Mouse (Mus musculus): Measurements from ENCODE around the gene Ppp1r12a. TPM values are rescaled to one million over a fixed set of nuclear protein-coding genes. Genes with fewer than 3 reads are reported as not detected.

Ppp1r12a gene
- total and polyA plus RNA-seq, 2 experiments from 2014 or later: 52.0 to 52.3 TPM

DNA sequence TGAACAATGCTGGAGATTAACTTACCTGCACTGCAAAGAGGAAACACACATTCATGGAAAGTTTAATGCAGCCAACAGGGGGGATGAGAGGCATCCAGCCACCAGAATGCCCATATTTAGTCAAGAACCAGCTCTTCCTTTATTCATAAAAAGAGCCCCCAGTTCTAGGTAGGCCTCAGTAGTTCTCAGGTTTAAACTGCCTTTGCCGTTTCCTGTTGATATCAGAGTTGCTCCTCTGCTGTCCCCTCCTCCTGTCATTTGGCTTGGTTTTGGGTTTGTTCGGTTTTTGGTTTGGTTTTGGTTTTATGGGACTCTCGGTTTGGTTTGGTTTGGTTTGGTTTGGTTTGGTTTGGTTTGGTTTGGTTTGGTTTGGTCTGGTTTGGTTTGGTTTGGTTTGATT lies 32.8 kb upstream of the Ppp1r12a start:
- H3K4me3 ChIP-seq (ENCODE audit: low read length): no peak overlapping the region
- WGBS: 95% methylated on average over 3 of the region's 3 CpGs
- H3K9ac ChIP-seq (replicated peaks; ENCODE audit: low read length): no peak overlapping the region
- no peak overlapping the region for H3K27ac ChIP-seq
- no peak overlapping the region for H3K4me2 ChIP-seq (ENCODE audit: low read depth, low read length)
- H3K27me3 ChIP-seq (ENCODE audit: insufficient read depth, low read length): no peaks in the 10 kb centered on the region
- no peak for TF ChIP-seq CTCF (IDR thresholded peaks at IDR 0.05; ENCODE audit: low read depth)
- no peak for ATAC-seq
- H3K4me1 ChIP-seq (ENCODE audit: insufficient read depth, low read length): no peaks in the 10 kb centered on the region
- no peaks in the 10 kb centered on the region for H3K36me3 ChIP-seq (ENCODE audit: insufficient read depth, low read length)
- H3K9me3 ChIP-seq (ENCODE audit: low read length): no peaks in the 10 kb centered on the region
- no peak for DNase-seq (ENCODE audit: low spot score)

DNA sequence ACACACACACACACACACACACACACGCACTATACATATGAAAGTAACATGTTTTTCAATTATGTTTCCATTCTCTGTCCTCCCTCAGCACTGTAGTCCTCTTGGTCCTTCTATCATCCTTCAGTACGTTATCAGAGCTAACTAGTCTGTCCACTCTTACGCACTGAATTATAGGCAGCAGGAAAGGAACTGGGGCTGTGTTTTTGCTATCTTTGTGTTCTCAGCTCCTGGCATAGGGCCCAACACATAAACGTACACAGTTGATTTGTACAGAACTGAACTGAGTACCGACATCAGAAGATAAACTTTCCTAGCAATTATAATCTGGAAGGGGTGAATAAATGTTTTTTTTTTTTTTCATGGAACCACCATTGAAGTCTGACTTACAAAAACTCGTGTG lies 30.1 kb upstream of the Ppp1r12a start:
- H3K36me3 ChIP-seq (ENCODE audit: insufficient read depth, low read length): no peaks in the 10 kb centered on the region
- no peak overlapping the region for H3K27ac ChIP-seq
- no peak overlapping the region for H3K4me3 ChIP-seq (ENCODE audit: low read length)
- H3K9ac ChIP-seq (replicated peaks; ENCODE audit: low read length): no peak overlapping the region
- no peaks in the 10 kb centered on the region for H3K27me3 ChIP-seq (ENCODE audit: insufficient read depth, low read length)
- 69% methylated on average over 6 of the region's 6 CpGs for WGBS
- no peak for ATAC-seq
- TF ChIP-seq CTCF (IDR thresholded peaks at IDR 0.05; ENCODE audit: low read depth): no peak
- no peaks in the 10 kb centered on the region for H3K9me3 ChIP-seq (ENCODE audit: low read length)
- H3K4me1 ChIP-seq (ENCODE audit: insufficient read depth, low read length): no peaks in the 10 kb centered on the region
- H3K4me2 ChIP-seq (ENCODE audit: low read depth, low read length): no peak overlapping the region
- DNase-seq (ENCODE audit: low spot score): no peak

DNA sequence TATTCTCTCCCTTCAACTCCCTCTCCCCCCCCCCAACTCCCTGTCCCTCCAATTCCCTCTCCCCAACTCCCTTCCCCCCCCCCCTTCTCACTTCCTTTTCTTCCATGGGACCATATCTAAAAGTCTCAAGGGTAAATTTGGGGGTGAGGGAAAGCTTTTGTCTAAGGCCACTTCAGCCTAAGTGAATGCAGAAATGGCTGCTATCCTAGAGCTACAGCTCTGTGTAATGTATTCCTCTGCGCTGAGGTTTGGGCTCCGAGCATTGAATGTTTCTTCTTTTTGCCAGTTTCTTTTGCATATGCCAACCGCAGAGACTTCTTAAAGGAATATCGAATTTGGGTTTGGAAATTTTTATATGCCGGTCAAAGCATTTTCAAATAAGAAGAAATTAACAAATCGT lies 28.7 kb upstream of the Ppp1r12a start:
- 70% methylated on average over 6 of the region's 6 CpGs for WGBS
- Histone ChIP-seq H3K4me2 (ENCODE audit: low read depth, low read length) (peak overlapping the region; percentile 16; the same call in 1 of the 2 replicates), H3K27ac (peak overlapping the region; percentile 65), H3K36me3 (ENCODE audit: insufficient read depth, low read length) (no peaks in the 10 kb centered on the region), H3K4me3 (ENCODE audit: low read length) (no peak overlapping the region), H3K9ac (replicated peaks; ENCODE audit: low read length) (no peak overlapping the region), H3K4me1 (ENCODE audit: insufficient read depth, low read length) (no peaks in the 10 kb centered on the region), H3K27me3 (ENCODE audit: insufficient read depth, low read length) (no peaks in the 10 kb centered on the region), H3K9me3 (ENCODE audit: low read length) (no peaks in the 10 kb centered on the region)
- TF ChIP-seq CTCF (IDR thresholded peaks at IDR 0.05; ENCODE audit: low read depth): no peak
- peak; percentile 33 for DNase-seq (ENCODE audit: low spot score)
- peak; percentile 81 for ATAC-seq

DNA sequence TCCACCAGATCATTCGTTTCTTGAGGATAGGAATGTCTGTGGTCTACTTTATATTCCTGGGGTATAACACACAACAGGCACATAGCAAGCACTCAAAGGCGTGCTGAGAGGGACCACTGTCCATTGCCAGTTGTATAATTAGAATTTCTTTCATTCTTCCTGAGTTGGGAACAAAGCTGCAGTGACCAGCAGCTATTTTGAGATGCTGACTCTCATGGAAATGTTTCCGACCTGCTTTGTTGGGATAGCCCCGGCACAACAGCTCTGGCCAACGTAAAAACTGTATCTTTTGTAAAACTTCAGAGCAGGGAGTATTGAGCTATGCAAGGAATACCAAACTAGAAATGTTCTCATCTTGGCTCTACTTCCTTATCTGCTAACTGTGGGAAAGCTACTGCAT lies 28.2 kb upstream of the Ppp1r12a start:
- Histone ChIP-seq H3K9me3 (ENCODE audit: low read length) (no peaks in the 10 kb centered on the region), H3K4me2 (ENCODE audit: low read depth, low read length) (peak overlapping the region; percentile 16; the same call in 1 of the 2 replicates), H3K4me1 (ENCODE audit: insufficient read depth, low read length) (no peaks in the 10 kb centered on the region), H3K27me3 (ENCODE audit: insufficient read depth, low read length) (no peaks in the 10 kb centered on the region), H3K4me3 (ENCODE audit: low read length) (no peak overlapping the region), H3K9ac (replicated peaks; ENCODE audit: low read length) (no peak overlapping the region; the same call in 1 of the 2 replicates), H3K27ac (peak overlapping the region; percentile 65), H3K36me3 (ENCODE audit: insufficient read depth, low read length) (no peaks in the 10 kb centered on the region)
- peak; percentile 92 for ATAC-seq
- WGBS: 43% methylated on average over 5 of the region's 5 CpGs
- DNase-seq (ENCODE audit: low spot score): peak; percentile 53
- no peak for TF ChIP-seq CTCF (IDR thresholded peaks at IDR 0.05; ENCODE audit: low read depth)

DNA sequence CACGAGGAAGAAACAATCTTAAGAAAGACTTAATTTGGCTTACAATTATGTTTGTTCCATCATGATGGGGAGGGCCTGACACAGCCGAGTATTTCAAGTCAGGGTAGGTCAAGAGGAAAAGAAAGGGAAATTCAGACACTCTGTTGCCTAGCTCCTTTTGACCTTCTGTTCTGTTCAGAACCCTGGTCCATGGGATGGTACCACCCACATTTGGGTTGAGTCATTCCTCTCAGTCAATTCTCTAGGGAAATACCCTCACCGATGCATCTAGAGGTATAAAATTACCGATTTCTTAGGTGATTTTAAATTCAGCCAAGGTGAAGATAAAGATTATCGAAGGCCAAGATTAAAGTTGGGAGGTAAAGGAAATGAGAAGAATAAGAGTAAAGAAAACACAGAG lies 23.6 kb upstream of the Ppp1r12a start:
- Histone ChIP-seq H3K27me3 (ENCODE audit: insufficient read depth, low read length) (no peaks in the 10 kb centered on the region), H3K4me1 (ENCODE audit: insufficient read depth, low read length) (no peaks in the 10 kb centered on the region), H3K27ac (no peak overlapping the region), H3K4me2 (ENCODE audit: low read depth, low read length) (no peak overlapping the region), H3K4me3 (ENCODE audit: low read length) (no peak overlapping the region), H3K9me3 (ENCODE audit: low read length) (no peaks in the 10 kb centered on the region), H3K36me3 (ENCODE audit: insufficient read depth, low read length) (no peaks in the 10 kb centered on the region), H3K9ac (replicated peaks; ENCODE audit: low read length) (no peak overlapping the region)
- WGBS: 87% methylated on average over 5 of the region's 5 CpGs
- TF ChIP-seq CTCF (IDR thresholded peaks at IDR 0.05; ENCODE audit: low read depth): no peak
- ATAC-seq: no peak
- no peak for DNase-seq (ENCODE audit: low spot score)

DNA sequence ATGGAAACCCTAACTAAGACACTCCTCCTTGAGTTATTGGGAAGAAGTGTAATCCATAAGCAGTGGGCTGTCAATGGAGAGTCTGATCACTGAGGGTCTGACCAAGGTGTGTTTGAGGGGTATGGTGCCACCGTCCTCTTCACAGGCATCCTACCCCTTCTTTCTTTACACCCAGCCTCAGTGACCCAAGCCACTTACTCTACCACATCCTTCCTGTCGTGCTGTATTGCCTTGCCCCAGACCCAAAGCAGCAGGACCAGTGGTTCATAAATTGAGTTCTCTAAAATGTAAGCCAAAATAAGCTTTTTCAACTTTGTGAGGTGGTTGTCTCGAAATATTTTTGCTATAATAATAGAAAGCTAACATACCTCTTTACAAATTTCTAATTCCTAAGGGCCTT lies 22.2 kb upstream of the Ppp1r12a start:
- TF ChIP-seq CTCF (IDR thresholded peaks at IDR 0.05; ENCODE audit: low read depth): no peak
- Histone ChIP-seq H3K27me3 (ENCODE audit: insufficient read depth, low read length) (no peaks in the 10 kb centered on the region), H3K27ac (no peak overlapping the region), H3K4me2 (ENCODE audit: low read depth, low read length) (no peak overlapping the region), H3K4me3 (ENCODE audit: low read length) (no peak overlapping the region), H3K4me1 (ENCODE audit: insufficient read depth, low read length) (no peaks in the 10 kb centered on the region), H3K9ac (replicated peaks; ENCODE audit: low read length) (no peak overlapping the region), H3K36me3 (ENCODE audit: insufficient read depth, low read length) (no peaks in the 10 kb centered on the region), H3K9me3 (ENCODE audit: low read length) (no peaks in the 10 kb centered on the region)
- DNase-seq (ENCODE audit: low spot score): no peak
- no peak for ATAC-seq
- 77% methylated on average over 3 of the region's 3 CpGs for WGBS

DNA sequence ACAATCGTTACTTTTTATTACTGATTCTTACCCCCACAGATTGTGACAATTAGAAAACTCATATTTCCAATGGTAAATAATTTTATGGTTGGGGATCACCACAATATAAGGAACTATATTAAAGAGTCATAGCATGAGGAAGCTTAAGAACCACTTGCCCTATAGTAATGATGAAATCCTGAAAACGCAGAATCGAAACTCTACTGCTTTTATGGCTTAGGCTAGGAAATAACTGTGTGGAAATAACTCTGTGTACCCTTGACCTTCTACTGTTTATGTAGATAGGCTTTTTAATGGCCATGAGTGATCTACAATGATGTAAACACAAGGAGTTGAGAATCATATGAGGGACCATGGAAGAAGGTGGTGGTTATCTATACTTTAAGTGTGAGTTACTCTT lies 21.3 kb upstream of the Ppp1r12a start:
- Histone ChIP-seq H3K9ac (replicated peaks; ENCODE audit: low read length) (no peak overlapping the region), H3K27me3 (ENCODE audit: insufficient read depth, low read length) (no peaks in the 10 kb centered on the region), H3K36me3 (ENCODE audit: insufficient read depth, low read length) (no peaks in the 10 kb centered on the region), H3K4me1 (ENCODE audit: insufficient read depth, low read length) (no peaks in the 10 kb centered on the region), H3K4me3 (ENCODE audit: low read length) (no peak overlapping the region), H3K9me3 (ENCODE audit: low read length) (no peaks in the 10 kb centered on the region), H3K4me2 (ENCODE audit: low read depth, low read length) (no peak overlapping the region), H3K27ac (no peak overlapping the region)
- DNase-seq (ENCODE audit: low spot score) (no peak), ATAC-seq (no peak)
- no peak for TF ChIP-seq CTCF (IDR thresholded peaks at IDR 0.05; ENCODE audit: low read depth)
- 96% methylated on average over 3 of the region's 3 CpGs for WGBS

Measured in hindbrain, postnatal 0 days (tissue).